Mouse (Mus musculus) ES-E14 (cell line): Measurements from ENCODE around the gene Zbed4.

ENCODE experiments used
- CHD2 ChIP-seq: IDR thresholded peaks from 2 replicates; pipeline ENCODE4 v1.6.1; 2014; ENCODE audit warnings: mild to moderate bottlenecking, low read depth, low read length, inconsistent platforms
- ZC3H11A ChIP-seq: IDR thresholded peaks from 2 replicates; pipeline ENCODE4 v1.6.1; 2012; ENCODE audit warnings: low read depth, mild to moderate bottlenecking, inconsistent platforms, low read length, borderline replicate concordance

DNA sequence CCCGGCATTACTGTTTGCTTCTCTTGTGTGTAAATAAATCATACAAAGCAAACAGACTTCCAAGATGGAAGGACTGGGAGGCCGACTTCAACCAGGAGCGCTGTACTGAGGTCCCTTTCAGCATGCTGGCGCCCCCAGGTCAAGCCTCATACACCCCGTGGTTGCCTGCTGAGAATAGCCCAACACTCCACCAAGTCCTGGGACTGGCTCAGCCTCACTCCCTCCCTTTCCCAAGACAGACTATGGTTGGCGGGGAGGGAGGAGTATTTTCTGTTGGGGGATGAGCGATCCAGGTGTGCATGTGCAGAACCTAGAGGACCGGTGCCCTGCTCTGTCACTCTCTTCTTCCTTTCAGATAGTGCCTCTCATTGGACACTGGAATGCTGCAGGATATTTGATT is 56.7 kb downstream of the Zbed4 start:
- TF ChIP-seq CHD2 (no peak), ZC3H11A (no peak)
